Mouse (Mus musculus) myocyte (in vitro differentiated cells): Measurements from ENCODE around the gene Tnfrsf13c.

Experiments
- CEBPB ChIP-seq: IDR thresholded peaks from 2 replicates; pipeline ENCODE4 v1.6.1; 2011; ENCODE audit warnings: mild to moderate bottlenecking, moderate library complexity; ENCODE audit not compliant: poor library complexity, insufficient read depth, severe bottlenecking
- E2F4 ChIP-seq: IDR thresholded peaks from one replicate; pipeline ENCODE4 v1.6.1; 2011; ENCODE audit warnings: mild to moderate bottlenecking, control low read depth, moderate library complexity; ENCODE audit not compliant: insufficient read depth
- MAX ChIP-seq: IDR thresholded peaks from one replicate; pipeline ENCODE4 v1.6.1; 2011; ENCODE audit warnings: low read depth, mild to moderate bottlenecking, control low read depth
- MYOD1 ChIP-seq, 3 experiments: IDR thresholded peaks; one replicate each; pipeline ENCODE4 v1.6.1; 2011; ENCODE audit warnings: control low read depth in 2 of 3, low read depth in 2 of 3, mild to moderate bottlenecking in 2 of 3, moderate library complexity in 1 of 3; ENCODE audit not compliant: insufficient read length in 2 of 3, control insufficient read depth in 1 of 3
- MYOG ChIP-seq, 3 experiments: IDR thresholded peaks; one replicate each; pipeline ENCODE4 v1.6.1; 2011; ENCODE audit warnings: control low read depth in 2 of 3, low read depth in 2 of 3, mild to moderate bottlenecking in 2 of 3; ENCODE audit not compliant: insufficient read length in 2 of 3, control insufficient read depth in 1 of 3, insufficient read depth in 1 of 3
- POLR2A ChIP-seq: IDR thresholded peaks from one replicate; pipeline ENCODE4 v1.6.1; 2011; ENCODE audit warnings: low read depth, mild to moderate bottlenecking, control low read depth, moderate library complexity; ENCODE audit not compliant: insufficient read length
- POLR2AphosphoS2 ChIP-seq: IDR thresholded peaks from one replicate; pipeline ENCODE4 v1.6.1; 2011; ENCODE audit warnings: low read depth, control low read depth; ENCODE audit not compliant: insufficient read length
- REST ChIP-seq: IDR thresholded peaks from one replicate; pipeline ENCODE4 v1.6.1; 2011; ENCODE audit warnings: mild to moderate bottlenecking, control low read depth, moderate library complexity; ENCODE audit not compliant: insufficient read depth, insufficient read length
- SRF ChIP-seq: IDR thresholded peaks from one replicate; pipeline ENCODE4 v1.6.1; 2011; ENCODE audit warnings: low read depth; ENCODE audit not compliant: control insufficient read depth, insufficient read length
- TCF12 ChIP-seq: IDR thresholded peaks from one replicate; pipeline ENCODE4 v1.6.1; 2011; ENCODE audit warnings: mild to moderate bottlenecking, control low read depth; ENCODE audit not compliant: poor library complexity, insufficient read depth, severe bottlenecking
- TCF3 ChIP-seq: IDR thresholded peaks from one replicate; pipeline ENCODE4 v1.6.1; 2011; ENCODE audit warnings: low read depth, control low read depth; ENCODE audit not compliant: insufficient read length
- USF1 ChIP-seq: IDR thresholded peaks from one replicate; pipeline ENCODE4 v1.6.1; 2011; ENCODE audit warnings: low read depth, mild to moderate bottlenecking, control low read depth, moderate library complexity

GRCm38 (mm10) chr15:82212752-82213063 is 11.5 kb downstream of the Tnfrsf13c start, which contains the start of gene Shisa8:
- TF ChIP-seq MAX (no peak), USF1 (no peak), POLR2A (no peak), MYOG (IDR thresholded peaks at IDR 0.05; ENCODE audit: control insufficient read depth in 1 of 3, insufficient read depth in 1 of 3, insufficient read length in 2 of 3, low read depth in 2 of 3) (no peak), E2F4 (no peak), POLR2AphosphoS2 (no peak), TCF12 (no peak), MYOD1 (IDR thresholded peaks at IDR 0.05; ENCODE audit: control insufficient read depth in 1 of 3, insufficient read length in 2 of 3, low read depth in 2 of 3) (no peak), REST (no peak), TCF3 (no peak), CEBPB (no peak), SRF (no peak)
